Mouse (Mus musculus) lung, adult 2 months (tissue): Measurements from ENCODE around the gene Gm10310.
"Not testable (repeated sequence)": the region's sequence is repeated elsewhere in the genome, so short reads cannot be mapped to it uniquely, and the experiment has no call there.

Experiments
- CTCF ChIP-seq: fragments of 200-500 bp; IDR thresholded peaks from 2 replicates; pipeline ENCODE4 v1.5.1; 2011; ENCODE audit warnings: mild to moderate bottlenecking, low read length, control low read depth; ENCODE audit not compliant: insufficient read depth
- POLR2A ChIP-seq: fragments of 200-500 bp; IDR thresholded peaks from 2 replicates; pipeline ENCODE4 v1.6.1; 2011; ENCODE audit warnings: low read depth, mild to moderate bottlenecking, control low read depth, low read length, borderline replicate concordance; ENCODE audit errors: extremely low read depth

DNA sequence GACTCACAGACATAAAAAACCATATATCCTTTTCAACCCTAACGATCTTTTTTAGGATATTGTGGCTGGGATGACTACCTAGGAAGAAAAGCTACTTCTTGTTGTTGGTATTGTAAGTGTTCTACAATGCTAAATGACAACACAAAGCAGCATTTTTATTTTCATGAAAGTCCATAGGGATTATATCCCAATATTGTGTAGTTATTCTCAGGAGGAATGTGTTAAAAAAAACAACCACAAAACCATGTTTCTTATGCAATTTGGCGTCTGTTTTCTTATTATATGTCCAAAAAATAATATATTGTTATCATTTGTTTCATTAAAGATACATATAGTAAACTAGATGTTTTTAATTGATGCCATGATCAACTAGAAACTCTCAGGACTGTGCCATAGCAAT lies 17.7 kb downstream of the Gm10310 start, which contains the start of gene Olfr819:
- TF ChIP-seq CTCF, POLR2A: not testable (repeated sequence)
